Mouse (Mus musculus) limb, embryonic 14.5 days (tissue): ENCODE data around the gene Ggcx. TPM values are rescaled to one million over a fixed set of nuclear protein-coding genes. Genes with fewer than 3 reads are reported as not detected.
"Not testable (repeated sequence)": the region's sequence is repeated elsewhere in the genome, so short reads cannot be mapped to it uniquely, and the experiment has no call there.

Source experiments
- ATAC-seq: fragments of 200-750 bp; cut with Nextera tagmentation; 2 replicates; pipeline ENCODE4 v1.8.0; 2017; ENCODE audit warnings: low read depth, moderate number of reproducible peaks, moderate TSS enrichment; ENCODE audit not compliant: low FRiP score
- DNase-seq: peaks from one replicate; pipeline ENCODE4 v3.0.0-alpha.2; 2015; ENCODE audit warnings: low spot score
- H3K27ac ChIP-seq: fragments of 300-500 bp; sonication (generic); replicated peaks from 2 replicates; pipeline ENCODE4 v1.5.1; 2014; ENCODE audit warnings: low read depth, mild to moderate bottlenecking, low read length, moderate library complexity, mixed read lengths
- H3K27me3 ChIP-seq: fragments of 300-500 bp; sonication (generic); 2 replicates; pipeline ENCODE4 v1.6.1; 2014; ENCODE audit warnings: low read length, mixed read lengths; ENCODE audit not compliant: control insufficient read depth, insufficient read depth
- H3K36me3 ChIP-seq: fragments of 300-500 bp; sonication (generic); 2 replicates; pipeline ENCODE4 v1.6.1; 2014; ENCODE audit warnings: mild to moderate bottlenecking, low read length, moderate library complexity, mixed read lengths; ENCODE audit not compliant: control insufficient read depth, insufficient read depth
- H3K4me1 ChIP-seq: fragments of 300-500 bp; sonication (generic); 2 replicates; pipeline ENCODE4 v1.6.1; 2014; ENCODE audit warnings: antibody characterized with exemption, low read length, mixed read lengths; ENCODE audit not compliant: control insufficient read depth, insufficient read depth
- H3K4me2 ChIP-seq: fragments of 300-500 bp; sonication (generic); replicated peaks from 2 replicates; pipeline ENCODE4 v1.6.1; 2014; ENCODE audit warnings: low read depth, mild to moderate bottlenecking, low read length, moderate library complexity; ENCODE audit not compliant: severe bottlenecking
- H3K4me3 ChIP-seq: fragments of 300-500 bp; sonication (generic); replicated peaks from 2 replicates; pipeline ENCODE4 v1.5.1; 2014; ENCODE audit warnings: low read length
- H3K9ac ChIP-seq: fragments of 300-500 bp; sonication (generic); 2 replicates; pipeline ENCODE4 v1.6.1; 2014; ENCODE audit warnings: mild to moderate bottlenecking, low read depth, low read length, moderate library complexity; ENCODE audit not compliant: severe bottlenecking
- H3K9me3 ChIP-seq: fragments of 300-500 bp; sonication (generic); 2 replicates; pipeline ENCODE4 v1.6.1; 2016; ENCODE audit warnings: low read length; ENCODE audit not compliant: control insufficient read depth
- POLR2A ChIP-seq: fragments of 200-500 bp; IDR thresholded peaks from 2 replicates; pipeline ENCODE4 v1.8.0; 2012; ENCODE audit warnings: inconsistent platforms, mild to moderate bottlenecking, moderate library complexity, borderline replicate concordance; ENCODE audit not compliant: insufficient read depth, insufficient read length; ENCODE audit errors: extremely low read depth
- WGBS: fragments of 180-500 bp; shearing (Covaris S2); extraction: QIAGEN DNeasy Blood & Tissue Kit; methylation state at CpG from one replicate; pipeline ENCODE4 v1.1.7; 2014; 5-methylcytosine and 5-hydroxymethylcytosine counted together
- polyA plus RNA-seq, 2 experiments: library from polyadenylated mRNA; depleted of rRNA in 1 of 2; stranded (reverse) in 1 of 2; unstranded in 1 of 2; fragments of >200 nt; fragmentation: Nextera tagmentation in 1 of 2; extraction: Ambion mirVana in 1 of 2; gene quantifications; 2 replicates each; pipeline versions ENCODE4 v1.2.1 to v1.2.3; 2012 to 2014

Gene Ggcx
- polyA plus RNA-seq, 2 experiments = 15.3 to 44.9 TPM

DNA sequence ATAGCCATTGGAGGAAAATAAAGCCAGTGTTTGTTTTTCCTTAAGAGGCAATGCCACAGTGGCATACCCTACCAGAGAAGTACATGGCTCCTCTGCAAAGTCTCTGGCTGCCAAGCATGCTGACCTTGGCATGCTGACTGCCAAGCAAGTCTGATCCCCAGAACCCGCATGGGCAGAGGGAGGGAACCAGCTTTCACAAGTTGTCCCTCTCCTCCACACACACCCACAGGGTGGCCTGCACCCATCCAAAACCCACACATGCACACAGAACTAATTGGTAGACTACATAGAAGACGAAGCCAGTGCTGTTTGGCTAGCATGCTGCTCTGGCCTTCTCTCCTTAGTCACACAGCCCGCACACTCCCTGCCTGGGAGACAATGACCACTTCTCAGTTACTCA lies 63.5 kb downstream of the Ggcx start:
- H3K9ac ChIP-seq = no peak overlapping the region
- no peaks in the 10 kb centered on the region for H3K27me3 ChIP-seq
- H3K4me1 ChIP-seq = no peaks in the 10 kb centered on the region
- no peak for TF ChIP-seq POLR2A
- WGBS = 82% methylated on average over 3 of the region's 3 CpGs
- H3K36me3 ChIP-seq = no peaks in the 10 kb centered on the region
- no peaks in the 10 kb centered on the region for H3K9me3 ChIP-seq
- H3K4me3 ChIP-seq = no peak overlapping the region
- DNase-seq = no peak
- no peak overlapping the region for H3K4me2 ChIP-seq
- ATAC-seq = no peak
- H3K27ac ChIP-seq = no peak overlapping the region

DNA sequence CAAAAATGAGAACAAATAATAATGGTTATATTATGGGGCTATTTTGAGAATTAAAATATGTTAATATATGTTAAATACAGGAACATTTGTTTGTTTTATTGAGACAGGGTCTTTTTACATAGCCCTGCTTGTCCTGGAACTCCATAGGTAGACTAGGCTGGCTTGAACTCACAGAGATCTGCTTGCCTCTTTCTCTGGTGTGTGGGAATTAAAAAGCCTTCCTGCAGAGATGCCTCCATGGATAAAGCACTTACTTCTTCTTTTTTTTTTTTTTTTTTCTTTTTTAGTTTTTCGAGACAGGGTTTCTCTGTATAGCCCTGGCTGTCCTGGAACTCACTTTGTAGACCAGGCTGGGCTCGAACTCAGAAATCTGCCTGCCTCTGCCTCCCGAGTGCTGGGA lies 64.6 kb downstream of the Ggcx start:
- not testable (repeated sequence) for H3K4me2 ChIP-seq, DNase-seq, H3K4me1 ChIP-seq, H3K27me3 ChIP-seq, H3K9ac ChIP-seq, ATAC-seq, H3K4me3 ChIP-seq, H3K9me3 ChIP-seq, H3K27ac ChIP-seq, H3K36me3 ChIP-seq
- WGBS = 93% methylated on average over 3 of the region's 3 CpGs

DNA sequence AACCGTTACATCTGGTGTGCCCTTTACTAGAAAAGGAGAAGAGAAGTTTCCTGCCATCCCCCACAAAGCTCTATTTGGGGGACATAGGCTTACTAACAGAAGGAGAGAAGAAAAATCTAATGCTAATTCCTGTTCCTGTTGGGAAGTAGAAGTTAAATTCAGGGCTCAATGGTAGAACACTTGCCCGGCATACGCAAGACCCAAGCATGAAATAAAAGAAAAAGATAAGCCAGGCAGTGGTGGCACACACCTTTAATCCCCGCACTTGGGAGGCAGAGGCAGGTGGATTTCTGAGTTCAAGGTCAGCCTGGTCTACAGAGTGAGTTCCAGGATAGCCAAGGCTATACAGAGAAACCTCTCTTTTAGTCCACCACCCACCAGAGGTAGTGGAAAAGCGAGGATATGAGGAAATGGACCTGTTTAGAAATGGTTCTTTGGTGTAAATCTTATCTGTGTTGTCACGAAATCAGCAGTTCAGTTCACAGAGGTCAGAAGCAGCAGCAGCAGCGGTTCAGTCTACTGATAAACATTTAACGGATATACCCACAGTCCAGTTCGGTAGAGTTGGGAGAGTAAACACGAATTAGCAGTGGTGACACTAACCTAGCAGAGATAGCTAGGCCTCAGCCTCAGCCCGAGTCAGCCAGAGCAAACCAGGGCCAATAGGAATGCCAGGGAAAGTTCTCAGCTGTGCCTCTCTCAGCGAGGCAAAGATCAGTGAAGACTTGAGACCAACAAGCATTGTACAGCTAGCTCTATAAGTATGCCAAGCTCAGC lies 65.7 kb downstream of the Ggcx start:
- no peak overlapping the region for H3K4me3 ChIP-seq
- H3K27ac ChIP-seq = no peak overlapping the region
- ATAC-seq (no peak), DNase-seq (no peak)
- H3K9me3 ChIP-seq = no peaks in the 10 kb centered on the region
- no peak for TF ChIP-seq POLR2A
- H3K36me3 ChIP-seq = no peaks in the 10 kb centered on the region
- H3K27me3 ChIP-seq = no peaks in the 10 kb centered on the region
- WGBS = 88% methylated on average over 12 of the region's 12 CpGs
- no peak overlapping the region for H3K9ac ChIP-seq
- H3K4me1 ChIP-seq = no peaks in the 10 kb centered on the region
- H3K4me2 ChIP-seq = no peak overlapping the region

DNA sequence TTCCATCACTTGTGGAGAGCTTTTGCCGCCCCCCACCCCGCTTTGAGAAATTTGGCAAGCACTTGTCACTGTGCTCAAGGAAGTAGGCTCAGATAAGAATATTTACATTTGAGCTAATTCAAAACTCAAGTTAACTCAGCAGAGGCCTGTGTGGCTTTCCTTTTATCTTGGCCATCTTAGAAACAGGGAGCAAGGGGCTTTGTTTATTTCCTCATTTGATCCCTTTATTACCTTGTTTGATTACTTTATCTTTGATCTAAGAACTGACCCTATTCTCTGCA lies 66.3 kb downstream of the Ggcx start:
- WGBS = 89% methylated on average over 2 of the region's 2 CpGs
- Histone ChIP-seq H3K27me3 (no peaks in the 10 kb centered on the region), H3K4me3 (no peak overlapping the region), H3K9ac (no peak overlapping the region), H3K27ac (no peak overlapping the region), H3K36me3 (no peaks in the 10 kb centered on the region), H3K4me1 (no peaks in the 10 kb centered on the region), H3K9me3 (no peaks in the 10 kb centered on the region), H3K4me2 (no peak overlapping the region)
- no peak for DNase-seq
- ATAC-seq = no peak
- TF ChIP-seq POLR2A = no peak

Other genes with a start within 250 kb of the Ggcx start
- 19.8 and 26.5 TPM in 2 replicates for gene Atoh8, start 178.7 kb upstream of the Ggcx start, polyA plus RNA-seq (2012; rRNA removed)
- gene Atoh8, start 178.7 kb upstream of the Ggcx start, polyA plus RNA-seq (2014; fragmentation: Nextera tagmentation; extraction: Ambion mirVana) = 15.1 and 19.5 TPM in 2 replicates
- gene Sftpb, start 109.7 kb upstream of the Ggcx start, polyA plus RNA-seq (2012; rRNA removed) = not detected in 2 replicates
- gene Sftpb, start 109.7 kb upstream of the Ggcx start, polyA plus RNA-seq (2014; fragmentation: Nextera tagmentation; extraction: Ambion mirVana) = not detected in 2 replicates
- gene Usp39, start 69.1 kb upstream of the Ggcx start, polyA plus RNA-seq (2012; rRNA removed) = 35.8 and 39.1 TPM in 2 replicates
- 52.2 and 53.7 TPM in 2 replicates for gene Usp39, start 69.1 kb upstream of the Ggcx start, polyA plus RNA-seq (2014; fragmentation: Nextera tagmentation; extraction: Ambion mirVana)
- gene 0610030E20Rik, start 67.0 kb upstream of the Ggcx start, polyA plus RNA-seq (2012; rRNA removed) = 30.6 and 31.7 TPM in 2 replicates
- 23.0 and 23.5 TPM in 2 replicates for gene 0610030E20Rik, start 67.0 kb upstream of the Ggcx start, polyA plus RNA-seq (2014; fragmentation: Nextera tagmentation; extraction: Ambion mirVana)
- 32.9 and 50.5 TPM in 2 replicates for gene Tmem150a, start 58.9 kb upstream of the Ggcx start, polyA plus RNA-seq (2012; rRNA removed)
- gene Tmem150a, start 58.9 kb upstream of the Ggcx start, polyA plus RNA-seq (2014; fragmentation: Nextera tagmentation; extraction: Ambion mirVana) = 16.0 and 16.1 TPM in 2 replicates
- gene Rnf181, start 47.4 kb upstream of the Ggcx start, polyA plus RNA-seq (2012; rRNA removed) = 65.7 and 79.5 TPM in 2 replicates
- gene Rnf181, start 47.4 kb upstream of the Ggcx start, polyA plus RNA-seq (2014; fragmentation: Nextera tagmentation; extraction: Ambion mirVana) = 84.4 and 85.6 TPM in 2 replicates
- 14.5 and 16.6 TPM in 2 replicates for gene Vamp5, start 33.8 kb upstream of the Ggcx start, polyA plus RNA-seq (2012; rRNA removed)
- 20.8 and 24.5 TPM in 2 replicates for gene Vamp5, start 33.8 kb upstream of the Ggcx start, polyA plus RNA-seq (2014; fragmentation: Nextera tagmentation; extraction: Ambion mirVana)
- gene Vamp8, start 23.6 kb upstream of the Ggcx start, polyA plus RNA-seq (2012; rRNA removed) = 110 and 125 TPM in 2 replicates
- 163 and 173 TPM in 2 replicates for gene Vamp8, start 23.6 kb upstream of the Ggcx start, polyA plus RNA-seq (2014; fragmentation: Nextera tagmentation; extraction: Ambion mirVana)
- 252 and 285 TPM in 2 replicates for gene Mat2a, start 25.2 kb downstream of the Ggcx start, polyA plus RNA-seq (2012; rRNA removed)
- 352 and 392 TPM in 2 replicates for gene Mat2a, start 25.2 kb downstream of the Ggcx start, polyA plus RNA-seq (2014; fragmentation: Nextera tagmentation; extraction: Ambion mirVana)
- 0.36 and 0.43 TPM in 2 replicates for gene Sh2d6, start 107.4 kb downstream of the Ggcx start, polyA plus RNA-seq (2012; rRNA removed)
- not detected in 2 replicates for gene Sh2d6, start 107.4 kb downstream of the Ggcx start, polyA plus RNA-seq (2014; fragmentation: Nextera tagmentation; extraction: Ambion mirVana)
- gene Capg, start 130.1 kb downstream of the Ggcx start, polyA plus RNA-seq (2012; rRNA removed) = 29.2 and 30.9 TPM in 2 replicates
- 80.7 and 86.6 TPM in 2 replicates for gene Capg, start 130.1 kb downstream of the Ggcx start, polyA plus RNA-seq (2014; fragmentation: Nextera tagmentation; extraction: Ambion mirVana)
- 13.7 and 18.6 TPM in 2 replicates for gene Elmod3, start 184.1 kb downstream of the Ggcx start, polyA plus RNA-seq (2012; rRNA removed)
- gene Elmod3, start 184.1 kb downstream of the Ggcx start, polyA plus RNA-seq (2014; fragmentation: Nextera tagmentation; extraction: Ambion mirVana) = 19.4 and 20.3 TPM in 2 replicates
- 8.8 and 10.7 TPM in 2 replicates for gene Retsat, start 184.2 kb downstream of the Ggcx start, polyA plus RNA-seq (2012; rRNA removed)
- gene Retsat, start 184.2 kb downstream of the Ggcx start, polyA plus RNA-seq (2014; fragmentation: Nextera tagmentation; extraction: Ambion mirVana) = 16.1 and 19.0 TPM in 2 replicates
- 19.4 and 19.9 TPM in 2 replicates for gene Tgoln1, start 202.7 kb downstream of the Ggcx start, polyA plus RNA-seq (2012; rRNA removed)
- 27.6 and 28.1 TPM in 2 replicates for gene Tgoln1, start 202.7 kb downstream of the Ggcx start, polyA plus RNA-seq (2014; fragmentation: Nextera tagmentation; extraction: Ambion mirVana)